Mouse (Mus musculus): Measurements from ENCODE around the gene Memo1. TPM values are rescaled to one million over a fixed set of nuclear protein-coding genes. Genes with fewer than 3 reads are reported as not detected.
"Not testable (repeated sequence)": the region's sequence is repeated elsewhere in the genome, so short reads cannot be mapped to it uniquely, and the experiment has no call there.

The Memo1 gene
- total RNA-seq, 2 experiments from 2014 or later, result 53.1 to 60.0 TPM

DNA sequence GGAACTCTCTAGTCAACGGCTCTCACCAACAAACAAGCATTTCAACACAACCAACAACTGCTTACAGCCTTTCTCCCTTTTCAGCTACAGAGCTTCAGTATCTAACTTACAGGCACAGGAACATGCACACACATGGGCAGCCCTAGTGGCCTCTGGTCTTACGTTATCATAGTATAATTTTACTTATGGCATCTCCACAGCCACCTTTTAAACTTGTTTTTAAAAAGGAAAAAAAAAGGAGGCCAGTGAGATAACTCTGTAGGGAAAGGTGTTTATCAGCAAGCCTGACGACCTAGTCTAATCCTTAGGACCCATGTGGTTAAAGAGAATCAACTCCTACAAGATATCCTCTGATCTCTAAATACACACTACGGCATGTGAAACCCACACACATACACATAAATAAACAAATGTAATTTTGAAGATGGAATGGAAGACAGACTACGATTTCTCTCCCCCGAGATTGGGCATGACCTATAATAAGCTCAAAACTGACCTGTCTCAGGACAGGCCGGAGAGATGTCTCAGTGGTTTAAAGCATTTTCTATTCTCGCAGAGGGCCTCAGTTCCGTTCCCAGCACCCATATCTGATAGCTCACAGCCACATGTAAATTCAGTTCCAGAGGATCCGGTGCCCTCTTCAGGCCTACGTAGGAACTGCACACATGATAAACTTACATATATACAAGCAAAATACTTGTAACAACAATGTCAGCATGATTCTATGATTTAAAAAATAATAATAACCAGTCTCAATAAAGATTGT is 27.7 kb downstream of the Memo1 start:
- intact Hi-C loops (cut with DNase I), result no loop called here
- no peak for DNase-seq (ENCODE audit: low spot score in 2 of 2)

DNA sequence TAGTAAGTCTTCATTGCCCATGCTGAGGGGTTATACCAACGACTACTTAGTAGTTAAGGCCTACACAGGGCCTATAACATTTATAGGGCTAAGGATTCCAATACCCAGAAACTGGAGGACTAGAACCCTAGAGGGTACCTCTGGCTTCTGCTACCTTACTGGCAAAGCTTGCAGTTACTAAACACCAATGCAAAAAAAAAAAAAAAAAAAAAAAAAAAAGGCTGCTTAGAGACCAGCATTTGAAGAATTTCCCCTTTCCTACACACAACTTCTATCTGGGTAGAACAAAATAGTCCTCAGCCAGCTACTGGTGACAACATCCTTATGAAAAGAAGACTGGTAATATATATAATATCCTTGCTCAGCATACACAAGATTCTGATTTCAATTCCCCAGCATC is 29.7 kb downstream of the Memo1 start:
- intact Hi-C loops (cut with DNase I), result no loop called here

DNA sequence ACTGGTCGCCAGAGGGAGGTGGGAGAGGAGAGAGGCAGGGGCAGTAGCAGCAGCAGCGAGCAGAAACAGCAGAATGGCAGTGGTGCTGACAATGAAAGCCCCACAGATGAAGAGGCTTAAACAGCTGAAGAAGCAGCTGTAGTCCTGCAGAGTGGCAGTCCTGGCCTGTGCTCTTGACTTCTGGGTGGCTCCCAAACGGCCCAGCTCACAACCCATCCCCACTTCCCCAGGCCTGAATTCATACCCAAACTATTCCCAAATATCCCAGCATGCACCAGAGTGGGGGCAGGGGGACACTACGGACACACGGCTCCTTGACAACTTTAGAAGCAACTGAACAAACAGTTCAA is 30.2 kb downstream of the Memo1 start:
- intact Hi-C loops (cut with DNase I), result no loop called here
- no peak for DNase-seq (ENCODE audit: low spot score in 2 of 2)

More for the DNA sequence above, 29.7 kb downstream of the Memo1 start:
- no peak for DNase-seq (ENCODE audit: low spot score in 2 of 2)

DNA sequence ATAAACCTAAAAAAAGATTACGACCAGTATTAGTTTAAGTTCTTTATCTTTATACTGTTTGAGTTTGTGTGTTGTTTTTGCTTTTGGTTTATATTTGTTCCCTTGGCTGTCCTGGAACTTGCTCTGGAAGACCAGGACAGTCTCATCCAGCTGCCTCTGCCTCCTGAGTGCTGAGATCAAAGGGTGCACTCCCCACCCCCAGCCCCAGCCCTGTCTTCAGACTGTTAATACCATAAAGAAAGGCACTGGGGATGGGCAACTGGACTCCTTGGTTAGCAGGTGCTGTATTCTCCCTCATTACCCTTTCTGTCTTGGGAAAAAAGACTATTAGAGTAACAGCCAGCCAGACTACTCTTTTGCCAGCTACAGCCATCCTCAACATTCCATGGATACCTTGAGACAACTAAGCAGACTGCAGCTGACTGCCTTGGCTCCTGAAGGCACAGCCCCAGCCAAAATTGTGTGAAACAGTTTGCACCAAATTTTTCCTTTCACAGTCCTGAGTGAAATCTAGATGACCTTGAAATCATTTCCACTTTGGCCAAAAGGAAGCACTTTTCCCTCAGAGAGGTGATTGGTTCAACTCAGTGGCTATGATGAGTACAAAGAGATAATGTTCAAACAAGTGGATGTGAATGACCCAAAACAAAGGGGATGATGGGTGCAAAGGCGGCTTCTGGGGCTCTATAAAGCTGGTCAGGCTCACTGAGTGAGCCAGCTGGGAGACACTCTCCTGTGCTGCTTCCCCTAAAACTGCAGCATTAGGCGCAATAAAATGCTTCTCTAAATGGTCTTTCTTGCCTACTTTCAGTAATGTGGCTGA is 30.8 kb downstream of the Memo1 start:
- intact Hi-C loops (cut with DNase I), result no loop called here
- no peak for DNase-seq (ENCODE audit: low spot score in 2 of 2)

DNA sequence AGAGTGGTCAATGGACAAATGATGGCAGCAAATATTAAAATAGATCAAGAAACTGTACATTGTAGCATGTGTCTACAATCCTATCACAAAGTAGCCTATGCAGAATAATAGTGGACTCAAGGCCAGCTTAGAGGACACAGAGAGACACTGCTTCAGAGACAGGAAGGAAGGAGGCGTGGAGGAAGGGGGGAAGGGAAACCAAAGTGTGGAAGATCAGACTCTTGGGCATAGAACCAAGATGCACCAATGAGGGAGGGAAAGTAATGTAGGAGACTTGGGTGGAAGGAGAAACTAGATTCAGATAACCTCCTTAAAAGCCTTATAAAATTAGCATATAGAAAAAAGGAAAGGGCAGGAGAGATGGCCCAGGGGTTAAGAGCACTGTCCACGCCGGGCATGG is 32.9 kb downstream of the Memo1 start:
- intact Hi-C loops (cut with DNase I), result no loop called here
- DNase-seq (ENCODE audit: low spot score in 2 of 2), result no peak

DNA sequence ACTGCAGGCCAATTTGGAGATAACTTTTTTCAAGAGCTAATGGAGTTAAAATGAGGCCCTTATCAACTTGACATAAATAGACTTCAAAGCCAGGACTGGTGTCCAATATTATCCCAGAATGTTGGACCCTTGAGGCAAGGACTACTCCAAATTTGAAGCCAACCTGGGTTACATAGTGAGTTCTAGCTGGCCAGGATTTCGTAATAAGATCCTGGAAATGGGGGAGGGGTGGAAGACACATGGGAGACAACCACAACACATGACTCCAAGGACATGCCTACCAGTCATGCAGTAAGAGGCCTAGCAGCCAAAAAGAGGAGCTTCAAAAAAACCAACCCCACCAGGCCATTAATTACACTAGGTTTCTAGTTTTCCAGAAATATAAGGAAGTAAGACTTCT is 50.0 kb downstream of the Memo1 start:
- no peak for DNase-seq (ENCODE audit: low spot score in 2 of 2)
- intact Hi-C loops (cut with DNase I), result no loop called here

DNA sequence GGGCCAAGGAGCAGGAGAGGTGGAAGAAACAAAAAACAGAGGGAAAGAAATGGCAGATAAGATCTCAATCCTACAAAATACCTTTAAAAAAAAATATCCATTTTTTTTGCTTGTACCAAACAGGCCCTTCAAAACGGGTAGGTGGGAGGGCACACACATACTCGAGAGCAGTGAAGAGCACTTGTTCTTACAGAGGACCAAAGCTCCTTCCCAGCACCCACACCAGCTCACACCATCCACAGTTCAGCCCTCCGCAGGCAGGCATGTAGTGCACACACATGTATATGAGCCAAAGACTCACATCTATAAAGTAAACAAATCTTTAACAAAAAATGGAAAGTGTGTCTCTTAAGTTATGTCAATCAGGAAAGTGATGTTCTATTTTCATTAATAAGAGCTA is 52.5 kb downstream of the Memo1 start:
- DNase-seq (ENCODE audit: low spot score in 2 of 2), result no peak
- intact Hi-C loops (cut with DNase I), result no loop called here

DNA sequence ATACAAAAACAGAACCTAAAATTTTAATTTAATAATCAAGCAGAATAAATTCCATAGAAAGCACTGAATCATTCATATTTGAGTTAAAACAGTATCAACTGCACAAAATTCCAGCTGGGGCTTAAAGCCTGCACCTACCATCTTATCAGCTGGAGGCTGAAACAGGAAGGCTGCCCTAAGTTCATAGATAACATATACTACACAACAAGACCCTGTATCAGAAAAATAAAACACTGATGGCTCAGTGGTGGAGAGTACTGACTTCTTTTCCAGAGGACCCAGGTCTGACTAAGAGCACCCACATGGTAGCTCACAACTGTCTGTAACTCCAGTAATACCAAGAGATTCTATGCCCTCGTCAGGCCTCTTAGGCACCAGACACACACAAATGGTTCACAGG is 55.0 kb downstream of the Memo1 start:
- DNase-seq (ENCODE audit: low spot score in 2 of 2), result no peak
- intact Hi-C loops (cut with DNase I), result no loop called here

DNA sequence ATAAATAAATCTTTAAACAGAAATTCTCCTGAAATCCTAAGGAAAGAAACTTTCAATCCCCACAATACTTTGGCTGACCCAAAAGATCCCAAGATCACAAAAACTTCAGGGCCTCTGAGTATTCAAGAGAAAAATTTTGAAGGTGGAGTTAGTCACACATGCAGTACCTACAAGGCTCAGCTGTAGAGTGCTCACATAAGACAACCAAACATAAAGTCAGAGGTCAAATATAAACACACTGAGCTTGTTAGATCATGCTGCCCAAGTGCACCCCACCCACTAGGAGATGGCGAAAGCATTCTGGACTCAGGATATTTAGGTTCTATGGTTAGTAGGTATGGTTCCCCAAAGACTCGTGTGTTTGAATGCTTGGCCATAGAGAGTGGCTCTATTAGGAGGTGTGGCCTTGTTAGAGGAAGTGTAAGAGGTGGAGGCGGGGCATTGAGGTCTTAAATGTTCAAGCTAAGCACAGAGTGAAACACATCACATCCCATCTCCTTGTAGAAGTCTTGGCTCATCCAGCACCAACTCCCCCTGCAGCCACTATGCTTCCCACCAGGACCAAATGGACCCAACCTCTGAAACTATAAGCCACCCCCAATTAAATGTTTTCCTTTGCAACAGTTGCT is 67.1 kb downstream of the Memo1 start:
- DNase-seq (ENCODE audit: low spot score in 2 of 2), result no peak
- intact Hi-C loops (cut with DNase I), result no loop called here

DNA sequence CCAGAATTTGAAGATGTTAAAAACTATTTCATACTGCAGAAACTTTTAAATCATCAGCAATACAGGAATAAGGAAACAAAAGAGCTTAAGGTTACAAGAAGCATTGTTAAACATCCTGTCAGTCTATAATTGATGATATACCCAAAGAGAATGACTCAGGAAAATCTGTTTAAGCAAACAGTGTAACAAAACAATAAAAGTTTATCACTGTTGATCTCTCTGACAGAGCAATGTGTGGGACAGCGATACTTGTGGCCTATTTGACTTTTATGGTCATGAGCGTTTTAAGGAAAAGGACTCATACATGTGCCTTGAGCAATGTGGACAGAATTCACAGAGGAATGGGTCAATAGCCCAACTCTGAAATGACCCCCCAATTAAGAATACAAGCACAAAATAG is 78.0 kb downstream of the Memo1 start:
- intact Hi-C loops (cut with DNase I), result no loop called here
- no peak for DNase-seq (ENCODE audit: low spot score in 2 of 2)

DNA sequence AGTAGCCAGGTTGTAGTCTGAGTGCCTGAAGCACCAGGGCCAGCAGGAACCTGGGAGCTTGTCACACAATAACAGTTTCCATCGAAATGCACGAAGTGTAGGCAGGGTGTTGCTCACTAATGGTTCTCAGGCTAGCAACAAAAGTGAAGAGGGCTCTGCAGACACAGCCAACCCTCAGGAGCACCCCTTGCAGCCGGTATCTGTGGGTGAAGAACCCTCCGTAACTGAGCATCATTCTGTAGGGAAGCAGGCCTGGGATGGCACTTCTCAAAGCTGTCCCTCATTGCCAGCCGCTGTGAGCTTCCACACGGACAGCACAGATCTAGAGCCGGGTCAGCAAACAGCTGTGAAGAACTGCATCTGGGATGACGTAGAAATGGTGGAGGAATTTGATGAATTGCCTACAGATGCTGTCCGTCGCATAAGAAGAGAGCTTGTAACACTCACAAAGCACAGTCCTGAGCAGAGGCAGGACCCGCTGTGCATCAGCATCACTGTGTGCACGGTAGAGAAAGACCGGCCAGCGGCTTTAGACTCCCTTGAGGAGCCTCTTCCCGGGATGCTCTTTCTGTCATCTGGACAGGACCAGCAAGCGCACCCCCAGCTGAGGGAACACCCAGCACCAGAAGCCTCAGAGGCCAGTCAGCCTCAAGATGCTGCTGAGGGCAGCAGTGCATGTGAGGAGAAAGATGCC is 82.3 kb downstream of the Memo1 start:
- DNase-seq (ENCODE audit: low spot score in 2 of 2); intact Hi-C loops (cut with DNase I): not testable (repeated sequence)

DNA sequence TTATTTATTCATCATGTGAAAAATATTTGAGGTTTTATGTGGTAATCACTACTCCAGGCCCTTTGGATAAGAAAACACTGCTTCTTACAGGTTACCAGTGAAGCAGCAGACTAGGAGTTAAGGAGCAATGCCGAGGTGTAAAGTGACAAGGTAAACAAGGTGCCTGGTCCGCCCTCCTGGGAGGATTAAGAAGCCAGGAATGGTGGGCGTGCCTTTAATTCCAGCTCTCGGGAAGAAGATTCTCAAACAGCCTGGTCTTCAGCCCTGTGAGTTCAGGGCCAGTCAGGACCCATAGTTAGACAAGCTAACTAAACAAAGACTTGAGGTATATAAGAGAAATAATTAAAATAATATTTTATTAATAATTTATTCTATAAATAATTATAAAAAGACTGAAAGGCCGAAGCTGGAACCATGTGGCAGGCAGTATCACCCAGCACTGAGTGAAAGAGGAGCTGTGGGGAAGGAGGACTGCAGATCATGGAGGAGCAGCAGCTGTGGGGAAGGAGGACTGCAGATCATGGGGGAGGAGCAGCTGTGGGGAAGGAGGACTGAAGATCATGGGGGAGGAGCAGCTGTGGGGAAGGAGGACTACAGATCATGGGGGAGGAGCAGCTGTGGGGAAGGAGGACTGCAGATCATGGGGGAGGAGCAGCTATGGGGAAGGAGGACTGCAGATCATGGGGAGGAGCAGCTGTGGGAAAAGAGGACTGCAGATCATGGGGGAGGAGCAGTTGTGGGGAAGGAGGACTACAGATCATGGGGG is 86.0 kb downstream of the Memo1 start:
- intact Hi-C loops (cut with DNase I), result no loop called here
- no peak for DNase-seq (ENCODE audit: low spot score in 2 of 2)

DNA sequence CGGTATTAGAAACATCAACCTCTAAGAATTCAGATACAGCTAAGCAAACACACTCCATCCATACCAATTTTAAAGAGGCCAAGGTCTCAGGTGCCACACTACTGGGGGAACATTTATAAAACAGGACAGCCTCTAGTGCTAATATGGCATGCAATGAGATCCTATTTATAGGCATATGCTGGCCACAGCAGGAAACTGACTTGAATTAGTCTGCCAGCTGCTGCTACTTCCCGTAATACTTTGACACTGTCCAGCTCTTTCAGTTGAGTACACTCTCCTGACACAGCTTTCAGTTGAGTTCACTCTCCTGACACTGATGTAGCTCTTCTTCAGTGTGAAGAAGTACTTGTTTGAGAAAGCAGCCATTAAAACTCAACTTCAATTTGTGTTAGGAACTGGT is 99.4 kb downstream of the Memo1 start:
- intact Hi-C loops (cut with DNase I), result no loop called here
- no peak for DNase-seq (ENCODE audit: low spot score in 2 of 2)

DNA sequence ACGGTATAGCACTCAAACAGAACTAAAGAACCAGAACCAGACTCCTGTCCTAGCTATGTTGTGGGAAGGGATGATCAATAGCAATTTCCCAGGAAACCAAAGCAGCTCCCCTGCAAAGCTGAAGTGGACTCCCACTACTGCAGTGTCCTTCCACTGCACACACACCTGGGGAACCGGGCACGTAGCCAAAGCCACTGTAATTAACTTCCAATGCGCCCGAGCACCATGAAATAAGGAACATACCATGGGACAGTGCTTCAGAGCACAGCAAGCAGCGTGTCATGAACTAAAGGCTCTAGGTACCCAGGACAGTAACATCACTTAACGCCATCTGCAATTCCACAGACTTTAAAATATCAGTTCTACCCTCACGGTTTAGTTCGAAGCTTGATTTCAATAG is 100.6 kb downstream of the Memo1 start:
- no peak for DNase-seq (ENCODE audit: low spot score in 2 of 2)
- intact Hi-C loops (cut with DNase I), result loop anchor here (5.0 kb wide), 1 partner anchor 172 kb away; no protein-coding TSS in a partner anchor

DNA sequence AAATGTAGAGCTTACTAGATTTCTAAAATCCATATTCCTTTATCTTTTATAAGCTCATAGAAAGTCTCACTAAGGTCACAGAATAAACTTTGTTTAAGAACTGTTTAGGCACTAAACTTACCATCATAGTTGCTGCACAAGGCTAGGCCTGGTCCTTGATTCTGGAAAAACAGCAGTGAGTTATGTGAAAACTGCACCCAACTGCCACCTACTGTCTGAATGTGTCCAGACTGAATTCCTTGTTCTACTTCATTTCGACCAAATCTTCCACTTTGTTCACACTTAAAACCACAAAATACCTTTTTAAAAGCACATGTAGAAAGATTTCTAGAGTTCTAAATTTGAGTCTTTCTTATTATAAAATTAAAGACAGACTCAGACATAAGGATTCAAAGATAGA is 101.9 kb downstream of the Memo1 start:
- intact Hi-C loops (cut with DNase I), result loop anchor here (5.0 kb wide), 1 partner anchor 171 kb away; no protein-coding TSS in a partner anchor
- peak in 1 of 2 experiments; percentile 43 for DNase-seq (ENCODE audit: low spot score in 2 of 2)

DNA sequence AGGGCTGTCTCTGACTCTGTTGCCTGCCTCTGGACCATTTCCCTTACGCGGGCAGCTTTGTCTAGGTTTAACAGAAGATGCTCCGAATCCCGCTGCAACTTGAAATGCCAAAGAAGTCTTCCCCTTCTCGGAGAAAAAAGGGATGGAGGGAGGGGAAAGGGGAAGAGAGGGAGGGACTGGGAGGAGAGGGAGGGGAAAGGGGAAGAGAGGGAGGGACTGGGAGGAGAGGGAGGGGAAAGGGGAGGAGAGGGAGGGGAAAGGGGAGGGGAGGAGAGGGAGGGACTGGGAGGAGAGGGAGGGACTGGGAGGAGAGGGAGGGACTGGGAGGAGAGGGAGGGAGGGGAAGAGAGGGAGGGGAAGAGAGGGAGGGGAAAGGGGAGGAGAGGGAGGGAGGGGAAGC is 103.9 kb downstream of the Memo1 start:
- intact Hi-C loops (cut with DNase I), result loop anchor here (5.0 kb wide), 1 partner anchor 169 kb away; no protein-coding TSS in a partner anchor
- no peak for DNase-seq (ENCODE audit: low spot score in 2 of 2)

DNA sequence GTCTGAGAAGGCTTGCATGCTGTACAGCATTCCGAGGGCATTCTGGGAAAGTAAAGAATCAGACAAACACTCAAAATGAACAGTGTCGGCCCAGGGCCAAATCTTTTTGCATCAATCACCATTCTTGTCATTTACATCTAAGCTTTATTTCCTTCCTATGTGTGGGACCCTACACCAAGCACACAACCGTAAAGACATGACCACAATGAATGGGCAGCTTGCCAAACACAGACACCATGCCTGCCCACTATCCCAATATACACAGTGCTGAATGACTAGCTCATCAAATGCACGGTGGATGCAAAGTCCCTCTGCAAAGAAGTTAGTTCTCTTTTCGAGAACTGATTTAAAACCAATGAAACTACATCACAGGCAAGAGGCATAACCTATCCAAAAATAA is 109.1 kb downstream of the Memo1 start:
- DNase-seq (ENCODE audit: low spot score in 2 of 2), result no peak
- intact Hi-C loops (cut with DNase I), result no loop called here

DNA sequence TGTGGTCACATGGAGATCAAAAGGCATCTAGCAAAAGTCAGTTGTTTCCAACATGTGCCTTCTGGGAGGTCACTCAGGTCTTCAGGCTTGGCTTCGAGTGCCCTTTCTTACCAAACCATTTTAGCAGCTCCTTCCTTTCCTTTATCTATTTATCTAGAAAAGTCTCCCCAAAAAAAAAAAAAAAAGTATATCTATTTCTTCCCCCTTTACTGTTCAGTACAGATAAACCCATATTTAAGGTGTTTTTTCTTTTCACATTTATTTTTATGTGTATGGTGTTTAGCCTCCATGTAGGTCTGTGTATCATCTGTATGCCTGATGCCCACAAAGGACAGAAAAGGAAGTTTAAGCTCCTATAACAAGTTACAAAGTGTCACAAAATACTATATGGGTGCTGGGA is 110.6 kb downstream of the Memo1 start:
- DNase-seq (ENCODE audit: low spot score in 2 of 2), result no peak
- intact Hi-C loops (cut with DNase I), result no loop called here

DNA sequence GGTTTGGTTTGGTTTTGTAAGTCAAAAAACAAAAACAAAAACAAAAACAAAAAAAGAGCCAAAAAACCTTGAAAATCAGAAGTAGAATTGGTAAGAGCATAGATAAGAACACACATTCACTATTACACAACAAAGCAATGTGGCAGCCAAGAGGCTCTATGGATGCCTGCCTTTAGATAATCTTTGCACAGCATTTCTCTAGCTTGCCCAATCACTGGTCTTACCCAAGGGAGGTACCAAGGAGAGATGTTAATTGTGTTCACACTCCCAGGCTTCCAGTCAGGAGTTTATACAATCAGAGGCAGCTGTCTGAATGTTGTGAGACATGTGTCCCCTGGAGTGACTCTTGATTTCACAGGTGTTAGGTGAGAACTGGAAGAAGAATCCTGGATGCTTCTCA is 114.4 kb downstream of the Memo1 start:
- intact Hi-C loops (cut with DNase I), result no loop called here
- no peak for DNase-seq (ENCODE audit: low spot score in 2 of 2)
